Mouse (Mus musculus) stomach, postnatal 0 days (tissue): ENCODE data around the gene Tab2.

Experiments
- CTCF ChIP-seq: IDR thresholded peaks from 2 replicates; pipeline ENCODE4 v1.5.1; 2016; ENCODE audit warnings: antibody characterized with exemption, low read depth, mild to moderate bottlenecking, moderate library complexity
- EP300 ChIP-seq: optimal IDR thresholded peaks from 2 replicates; pipeline ENCODE3; 2016; ENCODE audit warnings: antibody characterized with exemption

DNA sequence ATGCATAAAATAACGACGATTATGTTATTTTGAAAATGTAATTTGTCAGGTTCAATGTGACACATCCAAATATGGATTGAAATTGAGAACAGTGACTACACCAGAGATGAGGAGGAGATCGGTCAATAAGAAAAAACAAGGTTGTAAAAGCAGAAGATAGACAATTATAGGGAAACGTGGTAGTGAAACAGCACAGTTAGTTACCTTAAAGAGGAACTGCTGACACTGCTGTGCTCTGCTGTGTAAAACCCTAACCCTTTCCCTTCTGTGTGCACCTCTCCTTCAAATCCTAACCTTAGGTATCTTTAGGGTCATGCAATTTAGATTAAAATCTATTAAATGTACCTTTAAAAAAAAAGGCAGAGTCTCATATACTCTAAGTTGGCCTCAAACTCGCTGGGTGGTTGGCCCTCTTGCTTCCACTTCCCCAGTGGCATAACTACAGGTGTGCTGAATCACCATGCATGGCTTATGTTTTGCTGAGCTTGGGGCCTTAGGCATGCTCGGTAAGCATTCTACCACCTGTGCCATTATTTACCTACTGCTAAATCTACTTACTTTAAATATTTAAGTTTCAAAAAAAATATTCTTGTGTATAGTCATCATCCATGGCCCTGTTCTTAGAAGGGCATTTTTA lies 19.4 kb downstream of the Tab2 start:
- TF ChIP-seq EP300 (no peak), CTCF (no peak)
